Mouse (Mus musculus): ENCODE results near the gene Senp1.

Senp1 gene

DNA sequence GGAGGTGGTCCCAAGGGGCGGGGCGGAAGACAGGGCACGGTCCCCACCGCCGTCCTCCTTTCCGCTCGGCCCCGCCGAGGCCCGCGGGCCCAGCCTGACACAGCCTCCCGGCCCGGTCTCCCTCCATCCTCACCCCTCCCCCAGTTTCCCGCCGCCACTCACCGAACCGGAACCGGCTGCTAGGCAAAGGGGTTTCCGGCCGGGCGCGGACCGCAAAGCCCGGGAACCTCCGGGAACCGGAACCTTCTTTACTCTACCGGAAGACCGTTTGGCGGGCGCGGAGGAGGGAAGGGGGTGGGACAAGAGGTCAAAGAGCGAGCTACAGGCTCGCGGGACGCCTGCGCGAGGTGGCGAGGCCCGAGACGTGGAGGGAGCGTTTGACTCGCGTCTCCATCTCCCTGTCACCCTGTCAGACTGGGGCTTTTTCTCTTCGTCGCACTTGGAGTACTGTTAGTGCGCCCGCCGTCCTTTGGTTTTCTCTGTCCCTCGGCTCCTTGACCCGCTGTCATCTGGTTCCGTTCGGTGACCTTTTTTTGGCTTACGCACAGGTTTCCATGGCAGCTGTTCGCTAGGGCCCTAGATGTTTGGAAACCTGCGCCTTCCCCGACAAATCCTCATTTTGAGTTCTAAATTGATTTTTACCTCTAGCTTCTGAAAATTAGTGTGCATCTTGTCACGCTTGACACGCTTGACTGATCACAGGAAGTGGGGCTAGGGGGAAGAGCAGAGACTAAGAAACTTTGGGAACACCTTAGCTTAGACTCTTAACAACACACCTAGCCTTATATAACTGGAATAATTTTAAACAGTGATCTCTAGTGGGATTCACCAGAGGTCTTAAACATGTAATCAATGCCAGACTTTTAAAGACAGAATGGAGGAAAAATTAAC lies at the start of gene Senp1:
Gene Senp1, minus strand, starts transcription at position 624 of the 891 bp plus-strand sequence.
- peak; percentile 99 for DNase-seq

- peak; percentile 70 for DNase-seq
Observed at GRCm38 (mm10) chr15:98142515-98142914, 49.0 kb upstream of the Senp1 start.

GRCm38 (mm10) chr15:98140809-98141208 lies 47.3 kb upstream of the Senp1 start:
- DNase-seq = peak; percentile 45

GRCm38 (mm10) chr15:98139763-98140162 lies 46.2 kb upstream of the Senp1 start:
- peak; percentile 59 for DNase-seq

GRCm38 (mm10) chr15:98136871-98137270 lies 43.3 kb upstream of the Senp1 start:
- peak; percentile 80 for DNase-seq

GRCm38 (mm10) chr15:98135671-98136070 lies 42.1 kb upstream of the Senp1 start:
- DNase-seq = peak; percentile 82

DNA sequence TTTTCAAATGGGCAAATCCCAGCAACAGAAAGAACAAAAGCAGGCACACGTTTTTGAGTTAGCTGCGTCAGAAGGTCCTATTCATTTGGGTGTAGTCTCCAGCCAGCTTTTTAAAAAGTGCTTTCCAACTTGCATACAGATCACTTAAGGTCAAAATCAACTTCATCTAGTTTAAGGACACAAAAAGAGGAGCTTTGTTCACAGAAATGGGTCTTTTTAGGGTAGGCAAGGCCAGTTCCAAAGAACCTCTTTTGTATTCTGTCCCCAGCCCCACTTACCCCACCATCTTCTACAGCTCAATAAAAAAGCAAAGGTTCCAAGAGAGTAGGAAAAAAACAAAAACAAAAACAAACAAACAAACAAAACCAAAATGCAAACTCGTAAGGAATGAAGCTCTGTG lies 41.1 kb upstream of the Senp1 start:
- no peak for DNase-seq

- DNase-seq = no peak
Observed at GRCm38 (mm10) chr15:98134034-98134433, 40.5 kb upstream of the Senp1 start.

- peak; percentile 95 for DNase-seq
Observed at GRCm38 (mm10) chr15:98133471-98133870, 39.9 kb upstream of the Senp1 start.

GRCm38 (mm10) chr15:98131942-98132655 lies 38.6 kb upstream of the Senp1 start:
- DNase-seq = peak; percentile 92

GRCm38 (mm10) chr15:98131451-98131850 lies 37.9 kb upstream of the Senp1 start:
- DNase-seq = no peak

GRCm38 (mm10) chr15:98131001-98131400 lies 37.5 kb upstream of the Senp1 start:
- DNase-seq = peak; percentile 96

- peak; percentile 79 for DNase-seq
Observed at GRCm38 (mm10) chr15:98120831-98121230, 27.3 kb upstream of the Senp1 start.

GRCm38 (mm10) chr15:98119363-98119762 lies 25.8 kb upstream of the Senp1 start:
- peak; percentile 86 for DNase-seq

DNA sequence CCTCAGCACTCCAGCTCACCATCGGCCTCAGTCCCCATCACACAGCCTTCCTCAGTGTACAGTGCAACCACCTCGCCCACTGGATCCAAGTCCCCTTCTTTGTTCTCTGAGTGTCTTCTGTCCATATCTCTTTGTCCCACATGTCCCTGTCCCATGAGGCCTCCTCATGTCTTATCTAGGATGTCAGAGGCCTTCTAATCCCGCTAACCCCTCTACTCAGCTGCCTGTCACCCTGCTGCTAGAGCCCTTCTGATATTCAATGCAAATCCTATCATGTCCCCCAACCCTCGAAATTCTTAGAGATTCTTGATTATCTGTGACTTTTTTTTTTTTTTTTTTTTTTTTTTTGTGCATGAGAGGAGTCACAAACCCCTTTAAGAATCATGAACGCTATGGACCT lies 22.7 kb upstream of the Senp1 start:
- DNase-seq = peak; percentile 84

GRCm38 (mm10) chr15:98115779-98116163 lies 22.2 kb upstream of the Senp1 start:
- DNase-seq = no peak

- DNase-seq = peak; percentile 96
Observed at GRCm38 (mm10) chr15:98114852-98115778, 21.6 kb upstream of the Senp1 start.

DNA sequence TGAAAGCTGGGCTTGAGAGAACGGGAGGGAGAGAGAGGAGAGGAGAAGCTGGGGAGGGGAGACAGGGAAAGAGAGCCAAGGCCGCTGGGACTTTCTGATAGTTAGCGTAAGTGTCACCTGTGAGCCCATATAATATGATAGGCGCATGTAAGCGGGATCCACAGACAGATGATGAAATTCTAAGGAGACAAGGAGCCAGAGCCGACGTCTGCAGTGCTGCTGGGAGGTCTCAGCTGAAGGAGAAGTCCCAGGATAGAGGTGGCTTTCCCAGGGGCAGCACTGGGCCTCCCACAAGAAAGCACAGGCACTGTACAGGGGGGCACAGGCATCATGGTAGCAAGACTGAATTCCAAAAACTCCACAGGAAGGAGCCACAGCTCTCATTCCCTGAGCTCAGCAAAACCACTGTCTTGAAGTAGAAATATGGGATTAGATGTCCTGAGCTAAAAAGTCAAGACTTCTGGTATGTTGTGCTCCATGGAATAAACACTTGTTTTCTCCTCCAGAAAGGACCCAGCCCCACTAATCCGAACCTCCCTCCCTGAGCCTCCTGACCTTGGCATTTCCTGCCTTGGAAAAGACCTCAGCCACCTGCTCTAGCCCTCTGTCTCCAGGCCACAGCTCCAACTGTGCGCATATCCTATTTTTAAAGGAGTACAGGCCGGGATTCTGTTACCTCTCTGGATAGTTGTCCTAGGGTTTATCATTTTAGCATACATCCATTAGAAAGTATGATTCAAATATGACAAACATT lies 20.7 kb upstream of the Senp1 start:
- DNase-seq = peak; percentile 86

DNA sequence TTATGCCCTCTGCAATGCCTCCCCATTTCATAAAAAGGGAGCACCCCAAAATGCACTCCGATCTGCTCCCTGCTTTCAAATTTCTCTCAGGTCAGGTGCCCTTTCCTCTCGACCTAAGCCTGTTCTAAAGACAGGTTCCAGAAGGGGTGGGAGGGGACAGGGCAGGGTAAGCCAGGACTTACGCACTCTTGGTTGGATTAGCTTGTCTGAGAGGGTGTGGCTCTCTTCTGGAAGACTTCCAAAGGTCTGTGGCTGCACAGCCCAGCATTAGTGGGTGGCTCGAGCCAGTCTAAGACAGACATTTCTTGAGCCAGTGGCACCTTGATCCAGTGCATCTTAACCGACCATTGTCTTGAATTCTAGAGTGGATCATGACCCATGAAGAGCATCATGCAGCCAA lies 18.2 kb upstream of the Senp1 start:
- DNase-seq = peak; percentile 94

DNA sequence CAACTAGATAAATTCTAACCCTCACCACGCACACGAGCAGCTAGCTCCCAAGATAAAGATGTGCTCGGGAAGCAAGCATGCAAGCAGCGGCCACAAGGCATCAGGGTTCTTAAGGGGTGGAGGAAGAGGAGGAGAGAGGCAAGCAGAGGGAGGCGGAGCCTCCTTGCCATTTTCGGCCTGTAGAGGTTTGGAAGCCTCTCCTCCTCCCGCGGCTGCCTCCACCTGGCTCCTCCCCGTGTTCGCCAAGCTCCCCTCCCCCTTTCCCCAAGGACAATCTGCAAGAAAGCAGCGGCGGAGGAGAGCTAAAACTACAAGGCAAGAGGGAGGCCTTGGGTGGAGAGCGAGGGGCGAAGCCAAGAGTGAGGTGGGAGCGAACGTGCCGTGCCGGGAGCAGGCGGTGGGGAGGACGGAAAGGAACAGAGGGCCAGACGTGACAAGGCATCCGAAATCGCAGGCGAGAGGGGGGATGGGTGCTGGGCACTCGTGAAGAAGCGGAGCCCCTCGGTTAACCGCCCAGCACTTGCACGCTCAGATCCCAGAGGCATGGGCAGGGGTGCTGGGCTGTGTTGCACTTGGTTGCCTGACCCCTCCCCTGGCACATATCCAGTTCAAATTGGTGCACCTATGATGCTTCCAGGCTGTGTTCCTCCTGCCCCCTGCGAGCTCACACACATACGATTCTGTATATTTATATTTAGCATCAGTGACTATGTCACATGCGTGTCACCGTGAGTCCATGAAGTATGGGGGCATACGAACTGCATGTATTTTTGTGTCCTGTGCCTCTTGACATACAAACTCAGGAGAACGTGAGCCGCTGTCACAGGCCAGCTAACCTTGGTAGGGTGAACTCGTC lies 15.0 kb upstream of the Senp1 start:
- DNase-seq = peak; percentile 99

GRCm38 (mm10) chr15:98107703-98108296 lies 14.3 kb upstream of the Senp1 start:
- no peak for DNase-seq
